Mouse (Mus musculus) megakaryocyte, adult 5-6 weeks (primary cell): ENCODE data around the gene Nudt3. TPM values are rescaled to one million over a fixed set of nuclear protein-coding genes. Genes with fewer than 3 reads are reported as not detected.
A peak's percentile ranks its signal among the peaks of the same experiment; 100 is the strongest.
"Not testable (repeated sequence)": the region's sequence is repeated elsewhere in the genome, so short reads cannot be mapped to it uniquely, and the experiment has no call there.

Experiments
- ATAC-seq: 2 replicates; pipeline ENCODE4 v1.8.0; 2016; ENCODE audit warnings: mild to moderate bottlenecking, inconsistent platforms; ENCODE audit not compliant: poor library complexity, severe bottlenecking
- total RNA-seq, 2 experiments: library from RNA; stranded (forward) in 1 of 2; stranded (reverse) in 1 of 2; fragments of 153-499, 151-499 nt in 1 of 2; fragments of 221-1000, 200-1000 nt in 1 of 2; gene quantifications; 2 replicates each; pipeline versions ENCODE4 v1.2.3 to v1.2.4; 2015 to 2017

Nudt3 gene
- total RNA-seq, 2 experiments from 2014 or later = 32.9 to 91.6 TPM

- no peak for ATAC-seq
These were observed 13.1 kb upstream of the Nudt3 start, which contains the start of gene Rps10 for GRCm38 (mm10) chr17:27636132-27637020. Rps10 (minus strand) TSS chr17:27636669.

GRCm38 (mm10) chr17:27635575-27635903 is 12.2 kb upstream of the Nudt3 start:
- ATAC-seq = not testable (repeated sequence)

- peak; percentile 100 for ATAC-seq
These were observed 11.7 kb upstream of the Nudt3 start, which contains the start of gene RPS10-NUDT3 for GRCm38 (mm10) chr17:27634871-27635574. RPS10-NUDT3 (minus strand) TSS chr17:27635222.

- peak; percentile 87 for ATAC-seq
These were observed 6.1 kb upstream of the Nudt3 start for GRCm38 (mm10) chr17:27629249-27630020.

GRCm38 (mm10) chr17:27628376-27628775 is 5.1 kb upstream of the Nudt3 start:
- ATAC-seq = no peak

- no peak for ATAC-seq
These were observed 4.2 kb upstream of the Nudt3 start for GRCm38 (mm10) chr17:27627451-27627850.

GRCm38 (mm10) chr17:27626681-27627080 is 3.4 kb upstream of the Nudt3 start:
- ATAC-seq = no peak

- no peak for ATAC-seq
These were observed 2.4 kb upstream of the Nudt3 start for GRCm38 (mm10) chr17:27625455-27626251.

- peak; percentile 57 for ATAC-seq
These were observed 510 bp downstream of the Nudt3 start for GRCm38 (mm10) chr17:27622611-27623359.

- peak; percentile 29; the same call in 1 of the 2 replicates for ATAC-seq
These were observed 1.4 kb downstream of the Nudt3 start for GRCm38 (mm10) chr17:27621705-27622531.

GRCm38 (mm10) chr17:27621161-27621560 is 2.1 kb downstream of the Nudt3 start:
- no peak for ATAC-seq

- ATAC-seq = peak; percentile 69
These were observed 7.9 kb downstream of the Nudt3 start for GRCm38 (mm10) chr17:27615388-27615787.

GRCm38 (mm10) chr17:27613016-27613415 is 10.3 kb downstream of the Nudt3 start:
- no peak for ATAC-seq

- peak; percentile 88 for ATAC-seq
These were observed 11.3 kb downstream of the Nudt3 start for GRCm38 (mm10) chr17:27611994-27612393.

- no peak for ATAC-seq
These were observed 11.8 kb downstream of the Nudt3 start for GRCm38 (mm10) chr17:27611519-27611884.

- ATAC-seq = no peak
These were observed 12.4 kb downstream of the Nudt3 start for GRCm38 (mm10) chr17:27610679-27611518.

- ATAC-seq = no peak
These were observed 13.7 kb downstream of the Nudt3 start for GRCm38 (mm10) chr17:27609576-27609975.
